Mouse (Mus musculus) midbrain, postnatal 0 days (tissue): ENCODE measurements around the gene Olfr1256. TPM values are rescaled to one million over a fixed set of nuclear protein-coding genes. Genes with fewer than 3 reads are reported as not detected.

Experiments
- ATAC-seq: fragments of 200-750 bp; cut with Nextera tagmentation; 2 replicates; pipeline ENCODE4 v1.8.0; 2017; ENCODE audit warnings: moderate number of reproducible peaks, mild to moderate bottlenecking, moderate TSS enrichment, moderate library complexity; ENCODE audit not compliant: low FRiP score
- DNase-seq: peaks from one replicate; pipeline ENCODE4 v3.0.0-alpha.2; 2015; ENCODE audit warnings: low spot score
- H3K27ac ChIP-seq: fragments of 300-500 bp; sonication (generic); 2 replicates; pipeline ENCODE4 v1.5.1; 2014; ENCODE audit warnings: low read depth, mild to moderate bottlenecking, low read length, mixed read lengths
- H3K27me3 ChIP-seq: fragments of 300-500 bp; sonication (generic); 2 replicates; pipeline ENCODE4 v1.6.1; 2014; ENCODE audit warnings: low read length, control low read depth, mixed read lengths; ENCODE audit not compliant: insufficient read depth
- H3K36me3 ChIP-seq: fragments of 300-500 bp; sonication (generic); 2 replicates; pipeline ENCODE4 v1.6.1; 2014; ENCODE audit warnings: low read length, control low read depth, mixed read lengths; ENCODE audit not compliant: insufficient read depth
- H3K4me1 ChIP-seq: fragments of 300-500 bp; sonication (generic); 2 replicates; pipeline ENCODE4 v1.6.1; 2014; ENCODE audit warnings: mild to moderate bottlenecking, control low read depth, antibody characterized with exemption, low read length, mixed read lengths; ENCODE audit not compliant: insufficient read depth
- H3K4me2 ChIP-seq: fragments of 300-500 bp; sonication (generic); 2 replicates; pipeline ENCODE4 v1.6.1; 2014; ENCODE audit warnings: low read depth, mild to moderate bottlenecking, low read length, mixed read lengths; ENCODE audit not compliant: poor library complexity, severe bottlenecking
- H3K4me3 ChIP-seq: fragments of 300-500 bp; sonication (generic); 2 replicates; pipeline ENCODE4 v1.5.1; 2014; ENCODE audit warnings: low read depth, mild to moderate bottlenecking, low read length, moderate library complexity
- H3K9ac ChIP-seq: fragments of 300-500 bp; sonication (generic); replicated peaks from 2 replicates; pipeline ENCODE4 v1.6.1; 2014; ENCODE audit warnings: mild to moderate bottlenecking, low read length, moderate library complexity, mixed read lengths; ENCODE audit not compliant: poor library complexity, severe bottlenecking
- H3K9me3 ChIP-seq: fragments of 300-500 bp; sonication (generic); 2 replicates; pipeline ENCODE4 v1.6.1; 2016; ENCODE audit warnings: low read length, control low read depth
- CTCF ChIP-seq: IDR thresholded peaks from 2 replicates; pipeline ENCODE4 v1.5.1; 2016; ENCODE audit warnings: antibody characterized with exemption, mild to moderate bottlenecking
- WGBS: fragments of 180-500 bp; shearing (Covaris S2); extraction: QIAGEN DNeasy Blood & Tissue Kit; methylation state at CpG from one replicate; pipeline ENCODE4 v1.1.7; 2014; 5-methylcytosine and 5-hydroxymethylcytosine counted together
- polyA plus RNA-seq: library from polyadenylated mRNA; unstranded; fragments of >200 nt; fragmentation: Nextera tagmentation; extraction: Ambion mirVana; gene quantifications from 2 replicates; pipeline ENCODE4 v1.2.1, GENCODE M21; 2015
- total RNA-seq: library from RNA; depleted of rRNA; stranded (reverse); fragments of >200 nt; gene quantifications from 2 replicates; pipeline ENCODE4 v1.2.3, GENCODE M21; 2014; rRNA removed

Gene Olfr1256
- total and polyA plus RNA-seq, 2 experiments from 2014 or later, result not detected

DNA sequence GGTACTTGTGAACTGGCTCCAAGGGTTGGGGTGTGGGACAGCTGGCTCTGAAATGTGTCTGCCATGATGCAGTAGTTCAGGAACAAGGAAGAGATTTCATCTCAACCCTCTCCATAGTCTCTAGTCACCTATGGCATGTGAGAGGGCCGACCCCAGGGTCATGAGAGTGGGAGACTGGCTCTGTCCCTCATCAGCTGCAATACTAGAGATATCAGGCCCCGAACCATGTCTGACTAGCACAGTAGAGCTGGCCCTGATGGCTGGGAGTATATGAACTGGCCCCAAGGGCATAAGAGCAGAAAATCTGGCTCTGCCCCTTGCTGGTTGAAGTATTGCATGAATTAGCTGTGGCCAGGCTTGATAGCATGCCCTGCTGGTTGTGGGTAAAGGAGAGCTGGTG lies 30.6 kb downstream of the Olfr1256 start:
- Histone ChIP-seq H3K9me3 (no peaks in the 10 kb centered on the region), H3K9ac (no peak overlapping the region), H3K4me1 (no peaks in the 10 kb centered on the region), H3K27ac (no peak overlapping the region), H3K4me3 (no peak overlapping the region), H3K4me2 (no peak overlapping the region), H3K36me3 (no peaks in the 10 kb centered on the region), H3K27me3 (no peaks in the 10 kb centered on the region)
- ATAC-seq (0 out of 2 replicates have a peak, but pooled peaks have one; percentile 41), DNase-seq (no peak)
- WGBS, result 88% methylated on average over 2 of the region's 2 CpGs
- TF ChIP-seq CTCF, result no peak

DNA sequence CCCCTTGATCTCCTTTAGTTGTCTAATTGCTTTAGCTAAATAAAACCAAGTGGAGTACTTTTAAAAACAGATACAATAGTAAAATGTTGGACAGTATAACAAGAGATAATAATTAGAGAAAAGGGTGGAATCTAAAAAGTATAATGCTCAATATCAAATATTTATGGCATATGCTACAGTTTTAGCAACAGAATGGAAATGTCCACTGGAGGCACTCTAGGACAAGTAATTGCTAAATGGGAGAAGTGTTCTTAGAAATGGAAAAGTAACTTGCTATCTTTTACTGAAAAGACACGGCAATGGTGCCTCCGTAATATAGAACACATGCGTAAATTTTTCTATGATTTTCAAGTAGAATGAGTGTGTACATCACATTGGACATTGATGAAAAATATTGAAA lies 41.8 kb downstream of the Olfr1256 start:
- no peaks in the 10 kb centered on the region for H3K36me3 ChIP-seq
- DNase-seq, result no peak
- H3K4me3 ChIP-seq, result no peak overlapping the region
- peak; percentile 54 for TF ChIP-seq CTCF
- no peaks in the 10 kb centered on the region for H3K4me1 ChIP-seq
- 95% methylated on average over 3 of the region's 3 CpGs for WGBS
- no peak overlapping the region for H3K4me2 ChIP-seq
- H3K27me3 ChIP-seq, result no peaks in the 10 kb centered on the region
- H3K9ac ChIP-seq, result no peak overlapping the region
- no peak overlapping the region for H3K27ac ChIP-seq
- no peaks in the 10 kb centered on the region for H3K9me3 ChIP-seq
- no peak for ATAC-seq

DNA sequence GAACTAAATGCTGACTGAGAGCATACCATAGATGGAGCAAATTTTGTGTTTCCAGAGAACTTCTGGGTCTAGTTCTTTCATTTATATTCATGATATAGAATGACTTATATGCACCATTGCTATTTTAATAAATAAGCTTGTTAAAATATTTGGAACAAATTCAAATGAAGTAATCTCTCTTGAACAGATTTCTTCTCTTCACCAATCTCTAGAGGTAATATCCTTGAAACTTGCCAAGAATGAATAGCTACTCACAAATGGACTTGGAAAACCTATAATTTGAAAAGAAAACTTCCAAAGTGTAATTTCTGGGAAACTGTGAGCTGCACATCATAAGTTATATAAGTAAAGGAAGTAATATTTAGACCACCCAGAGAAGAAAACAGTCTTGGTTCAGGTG lies 47.8 kb downstream of the Olfr1256 start, which contains the start of gene Olfr1254:
Gene Olfr1254, minus strand, starts transcription at position 101 of the 400 bp plus-strand sequence.
- DNase-seq, result no peak
- Histone ChIP-seq H3K9me3 (no peaks in the 10 kb centered on the region), H3K9ac (no peak within 1 kb of the TSS), H3K27ac (no peak within 1 kb of the TSS), H3K4me2 (no peak within 1 kb of the TSS), H3K4me1 (no peaks in the 10 kb centered on the region), H3K36me3 (no peaks in the 10 kb centered on the region), H3K27me3 (no peaks in the 10 kb centered on the region), H3K4me3 (no peak within 1 kb of the TSS)
- ATAC-seq, result no peak
- TF ChIP-seq CTCF, result no peak

Other genes with a start within 250 kb of the Olfr1256 start
- not detected in 2 replicates for gene Olfr1246, start 248.4 kb downstream of the Olfr1256 start, total RNA-seq
- gene Olfr1246, start 248.4 kb downstream of the Olfr1256 start, polyA plus RNA-seq, result not detected in 2 replicates
- gene Olfr1247, start 227.4 kb downstream of the Olfr1256 start, total RNA-seq, result not detected in 2 replicates
- not detected in 2 replicates for gene Olfr1247, start 227.4 kb downstream of the Olfr1256 start, polyA plus RNA-seq
- not detected in 2 replicates for gene Olfr1248, start 223.3 kb downstream of the Olfr1256 start, total RNA-seq
- not detected in 2 replicates for gene Olfr1248, start 223.3 kb downstream of the Olfr1256 start, polyA plus RNA-seq
- gene Olfr1249, start 206.6 kb downstream of the Olfr1256 start, total RNA-seq, result not detected in 2 replicates
- gene Olfr1249, start 206.6 kb downstream of the Olfr1256 start, polyA plus RNA-seq, result not detected in 2 replicates
- not detected in 2 replicates for gene Olfr1250, start 180.1 kb downstream of the Olfr1256 start, total RNA-seq
- not detected in 2 replicates for gene Olfr1250, start 180.1 kb downstream of the Olfr1256 start, polyA plus RNA-seq
- not detected in 2 replicates for gene Olfr1251, start 169.6 kb downstream of the Olfr1256 start, total RNA-seq
- not detected in 2 replicates for gene Olfr1251, start 169.6 kb downstream of the Olfr1256 start, polyA plus RNA-seq
- gene Olfr1252, start 116.5 kb downstream of the Olfr1256 start, total RNA-seq, result not detected in 2 replicates
- gene Olfr1252, start 116.5 kb downstream of the Olfr1256 start, polyA plus RNA-seq, result not detected in 2 replicates
- not detected in 2 replicates for gene Olfr1253, start 84.5 kb downstream of the Olfr1256 start, total RNA-seq
- gene Olfr1253, start 84.5 kb downstream of the Olfr1256 start, polyA plus RNA-seq, result not detected in 2 replicates
- gene Olfr1254, start 47.9 kb downstream of the Olfr1256 start, total RNA-seq, result not detected in 2 replicates
- not detected in 2 replicates for gene Olfr1254, start 47.9 kb downstream of the Olfr1256 start, polyA plus RNA-seq
- not detected in 2 replicates for gene Olfr1255, start 29.5 kb downstream of the Olfr1256 start, total RNA-seq
- gene Olfr1255, start 29.5 kb downstream of the Olfr1256 start, polyA plus RNA-seq, result not detected in 2 replicates
- gene Olfr48, start 6.7 kb upstream of the Olfr1256 start, total RNA-seq, result 0.05 TPM in 1 of 2 replicates, not detected in the other
- gene Olfr48, start 6.7 kb upstream of the Olfr1256 start, polyA plus RNA-seq, result not detected in 2 replicates
- gene Olfr1257, start 36.9 kb upstream of the Olfr1256 start, total RNA-seq, result not detected in 2 replicates
- not detected in 2 replicates for gene Olfr1257, start 36.9 kb upstream of the Olfr1256 start, polyA plus RNA-seq
- gene Olfr1258, start 85.8 kb upstream of the Olfr1256 start, total RNA-seq, result not detected in 2 replicates
- not detected in 2 replicates for gene Olfr1258, start 85.8 kb upstream of the Olfr1256 start, polyA plus RNA-seq
- not detected in 2 replicates for gene Olfr1259, start 107.1 kb upstream of the Olfr1256 start, total RNA-seq
- gene Olfr1259, start 107.1 kb upstream of the Olfr1256 start, polyA plus RNA-seq, result not detected in 2 replicates
- gene Olfr1260, start 132.8 kb upstream of the Olfr1256 start, total RNA-seq, result not detected in 2 replicates
- gene Olfr1260, start 132.8 kb upstream of the Olfr1256 start, polyA plus RNA-seq, result not detected in 2 replicates
- not detected in 2 replicates for gene Olfr1261, start 149.7 kb upstream of the Olfr1256 start, total RNA-seq
- not detected in 2 replicates for gene Olfr1261, start 149.7 kb upstream of the Olfr1256 start, polyA plus RNA-seq
- gene Olfr1262, start 158.6 kb upstream of the Olfr1256 start, total RNA-seq, result not detected in 2 replicates
- gene Olfr1262, start 158.6 kb upstream of the Olfr1256 start, polyA plus RNA-seq, result not detected in 2 replicates
- not detected in 2 replicates for gene Olfr1263, start 170.6 kb upstream of the Olfr1256 start, total RNA-seq
- not detected in 2 replicates for gene Olfr1263, start 170.6 kb upstream of the Olfr1256 start, polyA plus RNA-seq
- not detected in 2 replicates for gene Olfr1264, start 184.0 kb upstream of the Olfr1256 start, total RNA-seq
- gene Olfr1264, start 184.0 kb upstream of the Olfr1256 start, polyA plus RNA-seq, result not detected in 2 replicates
- gene Olfr1265, start 193.8 kb upstream of the Olfr1256 start, total RNA-seq, result not detected in 2 replicates
- gene Olfr1265, start 193.8 kb upstream of the Olfr1256 start, polyA plus RNA-seq, result not detected in 2 replicates
- gene Olfr140, start 222.0 kb upstream of the Olfr1256 start, total RNA-seq, result not detected in 2 replicates
- gene Olfr140, start 222.0 kb upstream of the Olfr1256 start, polyA plus RNA-seq, result not detected in 2 replicates